Mouse (Mus musculus): Measurements from ENCODE around the gene Olfr18. TPM values are rescaled to one million over a fixed set of nuclear protein-coding genes. Genes with fewer than 3 reads are reported as not detected.

The Olfr18 gene
- polyA plus RNA-seq, 1 experiment from 2014 or later, result not detected

Other genes starting within 250 kb of the Olfr18 start
- gene Olfr868, start 237.5 kb downstream of the Olfr18 start, polyA plus RNA-seq (2016; fragmentation: Nextera tagmentation; extraction: Ambion mirVana), result not detected in 2 replicates
- not detected in 2 replicates for gene Olfr869, start 207.1 kb downstream of the Olfr18 start, polyA plus RNA-seq (2016; fragmentation: Nextera tagmentation; extraction: Ambion mirVana)
- not detected in 2 replicates for gene Olfr870, start 162.0 kb downstream of the Olfr18 start, polyA plus RNA-seq (2016; fragmentation: Nextera tagmentation; extraction: Ambion mirVana)
- not detected in 2 replicates for gene Olfr871, start 123.9 kb downstream of the Olfr18 start, polyA plus RNA-seq (2016; fragmentation: Nextera tagmentation; extraction: Ambion mirVana)
- not detected in 2 replicates for gene Olfr872, start 99.0 kb downstream of the Olfr18 start, polyA plus RNA-seq (2016; fragmentation: Nextera tagmentation; extraction: Ambion mirVana)
- not detected in 2 replicates for gene Olfr39, start 53.7 kb downstream of the Olfr18 start, polyA plus RNA-seq (2016; fragmentation: Nextera tagmentation; extraction: Ambion mirVana)
- not detected in 2 replicates for gene Olfr873, start 37.6 kb downstream of the Olfr18 start, polyA plus RNA-seq (2016; fragmentation: Nextera tagmentation; extraction: Ambion mirVana)
- 35.5 and 39.8 TPM in 2 replicates for gene Zfp560, start 49.1 kb upstream of the Olfr18 start, polyA plus RNA-seq (2016; fragmentation: Nextera tagmentation; extraction: Ambion mirVana)
- 31.2 and 33.6 TPM in 2 replicates for gene Zfp26, start 124.1 kb upstream of the Olfr18 start, polyA plus RNA-seq (2016; fragmentation: Nextera tagmentation; extraction: Ambion mirVana)
- gene Zfp426, start 156.7 kb upstream of the Olfr18 start, polyA plus RNA-seq (2016; fragmentation: Nextera tagmentation; extraction: Ambion mirVana), result 29.7 and 30.6 TPM in 2 replicates
- 151 and 155 TPM in 2 replicates for gene Zfp266, start 185.3 kb upstream of the Olfr18 start, polyA plus RNA-seq (2016; fragmentation: Nextera tagmentation; extraction: Ambion mirVana)
- gene Zfp846, start 245.2 kb upstream of the Olfr18 start, polyA plus RNA-seq (2016; fragmentation: Nextera tagmentation; extraction: Ambion mirVana), result 30.6 and 34.8 TPM in 2 replicates